Mouse (Mus musculus) thymus, postnatal 10 days (tissue): ENCODE measurements around the gene Ptpn18.
"Not testable (repeated sequence)": the region's sequence is repeated elsewhere in the genome, so short reads cannot be mapped to it uniquely, and the experiment has no call there.

ENCODE experiments used
- DNase-seq, 2 experiments: peaks; one replicate each; pipeline ENCODE4 v3.0.0; 2021; ENCODE audit warnings: low spot score in 2 of 2

Ptpn18 gene

DNA sequence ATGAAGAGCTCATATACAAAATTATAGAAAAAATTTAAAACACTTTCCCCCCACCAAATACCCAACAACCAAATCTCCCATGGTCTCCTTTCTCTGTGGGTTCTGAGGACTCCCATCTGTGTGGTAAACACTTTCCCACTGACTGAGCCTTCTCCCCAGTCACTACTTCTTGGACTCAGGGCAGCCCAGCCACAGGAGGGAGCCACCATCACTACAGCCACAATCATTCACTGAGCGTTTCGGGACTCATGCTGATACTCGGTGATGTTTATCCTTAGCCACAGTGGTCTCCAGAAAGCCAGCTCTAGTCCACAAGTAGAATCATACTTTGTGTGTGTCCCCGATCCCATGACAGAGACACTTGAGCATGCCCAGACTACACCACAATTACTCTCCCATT, 53.5 kb downstream of the Ptpn18 start:
- no peak for DNase-seq

DNA sequence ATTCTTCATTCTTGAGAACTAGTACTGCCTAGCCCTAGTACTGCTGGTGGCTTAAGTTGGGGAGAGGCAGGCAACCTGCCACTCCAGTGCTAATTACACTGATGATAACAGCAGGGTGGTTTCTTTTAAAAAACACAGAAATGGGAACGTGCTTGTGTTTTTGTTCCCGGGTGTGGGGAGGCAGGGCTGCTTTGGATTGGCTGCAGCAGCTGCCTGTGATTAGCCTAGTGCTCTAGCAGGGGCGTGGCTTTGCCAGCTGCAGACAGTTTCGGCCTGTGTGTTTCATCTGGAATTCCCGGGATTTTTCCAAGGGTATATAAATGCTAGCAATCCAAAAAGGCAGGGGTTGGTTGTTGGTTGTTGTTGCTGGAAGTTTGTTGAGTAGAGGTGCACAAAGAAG, 57.0 kb downstream of the Ptpn18 start:
- no peak for DNase-seq

DNA sequence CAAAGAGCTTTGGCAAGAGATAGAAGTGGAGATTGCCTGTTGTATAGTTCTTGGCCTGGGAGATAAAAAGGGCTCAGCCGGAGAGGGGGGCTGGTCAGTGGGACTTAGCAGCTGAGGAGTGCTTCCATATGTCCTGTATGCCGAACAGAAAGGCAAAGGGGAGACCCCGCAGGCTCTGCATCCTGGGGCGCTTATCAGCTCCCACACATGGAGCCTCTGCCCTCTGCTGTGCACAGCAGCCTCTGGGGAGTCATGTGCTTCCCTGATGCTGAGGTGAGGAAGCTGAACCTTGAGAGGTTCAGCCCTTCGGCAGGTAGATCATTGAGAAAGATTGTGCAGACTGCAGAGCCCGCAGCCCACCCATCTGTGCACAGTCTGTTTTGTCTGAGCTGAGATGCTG, 57.7 kb downstream of the Ptpn18 start:
- not testable (repeated sequence) for DNase-seq

DNA sequence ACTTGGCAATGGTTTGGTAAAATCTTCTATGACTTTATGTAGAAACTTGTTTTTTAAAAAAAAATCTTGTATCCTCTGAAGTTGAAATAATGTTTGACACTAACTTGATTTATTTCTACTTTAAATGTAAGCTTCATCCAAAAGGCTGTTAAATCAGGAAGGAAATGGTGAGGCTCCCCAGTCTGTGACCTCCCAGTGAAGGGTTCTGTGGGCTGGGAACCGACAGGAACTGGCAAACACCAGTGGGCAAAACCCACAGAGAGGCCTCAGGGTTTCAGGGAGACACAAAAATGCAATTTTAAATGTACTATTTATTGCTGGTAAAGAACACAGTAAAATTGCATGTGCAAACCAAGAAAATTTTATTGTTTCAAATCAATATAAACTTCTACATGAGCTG, 58.2 kb downstream of the Ptpn18 start:
- DNase-seq: not testable (repeated sequence)

DNA sequence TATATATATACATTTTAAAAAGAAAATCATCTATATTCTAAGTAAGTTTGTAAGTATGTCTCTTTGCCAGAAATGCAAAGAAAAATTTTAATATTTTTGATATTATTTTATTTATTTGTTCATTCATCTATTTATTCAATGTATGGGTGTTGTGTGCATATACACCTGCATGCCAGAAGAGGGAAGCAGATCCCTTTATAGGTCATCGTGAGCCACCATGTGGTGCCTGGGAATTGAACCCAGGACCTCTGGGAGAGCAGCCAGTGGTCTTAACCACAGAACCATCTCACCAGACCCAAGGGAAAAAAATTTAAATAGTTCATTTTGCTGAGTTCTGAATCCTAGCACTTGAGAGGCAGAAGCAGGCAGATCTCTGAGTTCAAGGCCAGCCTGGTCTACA, 58.7 kb downstream of the Ptpn18 start:
- peak in 1 of 2 experiments; percentile 15 for DNase-seq

DNA sequence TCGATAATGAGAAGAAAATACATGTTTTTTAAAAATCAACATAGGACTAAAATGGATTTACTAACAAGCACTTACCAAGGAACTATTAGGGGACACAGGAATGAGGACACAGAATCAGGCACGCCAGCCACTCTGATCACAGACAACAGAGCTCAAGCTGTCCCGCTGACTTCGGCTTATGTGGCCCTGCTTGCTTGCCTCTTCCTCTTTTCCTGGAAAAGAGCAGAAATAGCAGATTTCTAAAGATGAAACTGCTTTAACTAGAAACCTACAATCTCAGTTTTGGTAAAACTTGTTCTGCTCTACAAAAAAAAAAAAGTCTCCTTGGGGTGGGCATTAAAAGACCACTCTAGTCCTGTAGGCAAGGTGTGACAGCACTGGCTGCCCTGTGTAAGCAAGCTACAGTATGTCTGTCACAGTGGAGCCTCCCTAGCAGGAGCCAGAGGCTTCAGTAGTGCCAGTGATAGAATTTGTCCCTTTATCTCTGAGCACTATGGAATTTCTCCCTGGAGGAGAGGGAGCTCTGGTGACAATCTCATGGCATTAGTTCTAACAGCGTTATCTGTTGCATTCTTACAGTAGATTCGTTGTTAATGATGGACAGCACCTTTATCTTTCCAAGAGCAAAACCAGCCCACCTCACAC, 62.8 kb downstream of the Ptpn18 start:
- no peak for DNase-seq

DNA sequence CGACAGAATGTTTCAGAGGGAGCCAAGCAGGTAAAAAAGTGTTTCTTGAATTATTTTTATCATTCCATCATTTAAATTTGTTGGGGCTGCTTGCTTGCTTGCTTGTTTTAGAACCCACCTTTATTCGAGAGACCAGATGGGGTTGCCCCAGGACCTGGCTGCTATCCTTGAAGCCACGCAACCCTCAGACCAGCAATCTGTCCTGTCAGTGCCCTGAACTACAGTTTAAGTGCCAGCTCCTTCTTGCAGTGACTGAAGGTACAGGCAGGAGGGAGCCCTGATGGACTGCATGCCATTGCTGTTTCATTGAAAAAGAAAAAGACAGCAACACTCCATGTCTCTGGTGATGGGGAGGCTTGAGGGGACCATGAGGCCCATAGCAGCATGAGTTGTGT, 63.3 kb downstream of the Ptpn18 start:
- no peak for DNase-seq

DNA sequence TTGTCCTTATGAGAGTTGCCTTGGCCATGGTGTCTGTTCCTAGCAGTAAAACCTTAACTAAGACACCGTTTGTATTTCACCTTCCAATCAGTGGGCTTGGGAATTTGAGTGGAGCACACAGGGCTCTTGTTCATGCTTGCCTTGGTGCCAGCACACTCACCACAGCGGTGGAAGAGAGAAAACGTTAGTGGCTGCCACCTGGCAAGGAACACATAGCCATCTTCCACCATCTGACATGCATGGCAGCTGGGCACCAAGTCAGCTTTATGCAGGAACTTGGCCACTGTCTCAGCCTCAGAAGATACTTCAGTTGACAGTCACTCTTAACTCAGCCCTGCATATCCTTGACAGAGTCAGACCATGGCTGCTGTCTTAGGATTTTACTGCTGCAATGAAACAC, 64.1 kb downstream of the Ptpn18 start:
- DNase-seq: no peak
